Mouse (Mus musculus): ENCODE data around the gene Tmem109. TPM values are rescaled to one million over a fixed set of nuclear protein-coding genes. Genes with fewer than 3 reads are reported as not detected.

The Tmem109 gene
- polyA plus RNA-seq, 1 experiment from 2014 or later = 41.9 TPM

- Histone ChIP-seq H3K9me3 (no peaks in the 10 kb centered on the region), H3K36me3 (no peaks in the 10 kb centered on the region), H3K4me1 (replicated peaks) (no peaks in the 10 kb centered on the region), H3K4me3 (no peak overlapping the region), H3K27me3 (no peaks in the 10 kb centered on the region), H3K4me2 (no peak overlapping the region), H3K9ac (no peak overlapping the region), H3K27ac (replicated peaks) (no peak overlapping the region)
- ATAC-seq (ENCODE audit: low read depth) = no peak
- WGBS = 12% methylated on average over 5 of the region's 5 CpGs
Measured at GRCm38 (mm10) chr19:10831424-10831823, 50.4 kb downstream of the Tmem109 start.

GRCm38 (mm10) chr19:10829436-10830175 lies 52.2 kb downstream of the Tmem109 start, which contains the start of gene Cd6:
Gene Cd6, minus strand, starts transcription at chr19:10830058.
- Histone ChIP-seq H3K9ac (no peak within 1 kb of the TSS), H3K27ac (replicated peaks) (no peak within 1 kb of the TSS), H3K4me2 (no peak within 1 kb of the TSS), H3K27me3 (no peaks in the 10 kb centered on the region), H3K4me3 (no peak within 1 kb of the TSS), H3K36me3 (no peaks in the 10 kb centered on the region), H3K9me3 (no peaks in the 10 kb centered on the region), H3K4me1 (replicated peaks) (no peaks in the 10 kb centered on the region)
- ATAC-seq (ENCODE audit: low read depth) = no peak
- 89% methylated on average over 16 of the region's 16 CpGs for WGBS

GRCm38 (mm10) chr19:10828321-10828720 lies 53.5 kb downstream of the Tmem109 start:
- Histone ChIP-seq H3K36me3 (no peaks in the 10 kb centered on the region), H3K27me3 (no peaks in the 10 kb centered on the region), H3K4me2 (no peak overlapping the region), H3K9ac (no peak overlapping the region), H3K4me3 (no peak overlapping the region), H3K9me3 (no peaks in the 10 kb centered on the region), H3K27ac (replicated peaks) (no peak overlapping the region), H3K4me1 (replicated peaks) (no peaks in the 10 kb centered on the region)
- WGBS = 96% methylated on average over 5 of the region's 5 CpGs
- ATAC-seq (ENCODE audit: low read depth) = no peak

GRCm38 (mm10) chr19:10824061-10824460 lies 57.7 kb downstream of the Tmem109 start:
- 91% methylated on average over 7 of the region's 7 CpGs for WGBS
- no peak overlapping the region for H3K27ac ChIP-seq (replicated peaks)
- H3K4me3 ChIP-seq = no peak overlapping the region
- ATAC-seq (ENCODE audit: low read depth) = no peak
- no peak overlapping the region for H3K9ac ChIP-seq
- H3K36me3 ChIP-seq = no peaks in the 10 kb centered on the region
- no peak overlapping the region for H3K4me2 ChIP-seq
- no peaks in the 10 kb centered on the region for H3K4me1 ChIP-seq (replicated peaks)
- no peaks in the 10 kb centered on the region for H3K9me3 ChIP-seq
- no peaks in the 10 kb centered on the region for H3K27me3 ChIP-seq

- no peak overlapping the region for H3K4me2 ChIP-seq
- no peaks in the 10 kb centered on the region; the same call in 1 of the 2 replicates for H3K4me1 ChIP-seq (replicated peaks)
- H3K36me3 ChIP-seq = no peaks in the 10 kb centered on the region
- H3K27me3 ChIP-seq = no peaks in the 10 kb centered on the region
- 96% methylated on average over 4 of the region's 4 CpGs for WGBS
- no peak overlapping the region for H3K9ac ChIP-seq
- no peak overlapping the region for H3K27ac ChIP-seq (replicated peaks)
- ATAC-seq (ENCODE audit: low read depth) = no peak
- no peak overlapping the region for H3K4me3 ChIP-seq
- H3K9me3 ChIP-seq = no peaks in the 10 kb centered on the region
Measured at GRCm38 (mm10) chr19:10822534-10822933, 59.3 kb downstream of the Tmem109 start.

GRCm38 (mm10) chr19:10821319-10821718 lies 60.5 kb downstream of the Tmem109 start:
- no peaks in the 10 kb centered on the region; the same call in 1 of the 2 replicates for H3K4me1 ChIP-seq (replicated peaks)
- no peak overlapping the region for H3K4me2 ChIP-seq
- ATAC-seq (ENCODE audit: low read depth) = no peak
- H3K9ac ChIP-seq = no peak overlapping the region
- no peaks in the 10 kb centered on the region for H3K9me3 ChIP-seq
- no peak overlapping the region for H3K4me3 ChIP-seq
- H3K36me3 ChIP-seq = no peaks in the 10 kb centered on the region
- WGBS = 57% methylated on average over 7 of the region's 7 CpGs
- no peaks in the 10 kb centered on the region for H3K27me3 ChIP-seq
- no peak overlapping the region for H3K27ac ChIP-seq (replicated peaks)

Other genes with a start within 250 kb of the Tmem109 start
- 0.22 and 0.74 TPM in 2 replicates for gene Vwce, start 247.8 kb downstream of the Tmem109 start, polyA plus RNA-seq (2015; fragmentation: Nextera tagmentation; extraction: Ambion mirVana)
- not detected in 2 replicates for gene Pga5, start 203.9 kb downstream of the Tmem109 start, polyA plus RNA-seq (2015; fragmentation: Nextera tagmentation; extraction: Ambion mirVana)
- 34.2 and 37.6 TPM in 2 replicates for gene Vps37c, start 193.3 kb downstream of the Tmem109 start, polyA plus RNA-seq (2015; fragmentation: Nextera tagmentation; extraction: Ambion mirVana)
- 0.54 and 0.58 TPM in 2 replicates for gene Cd5, start 143.0 kb downstream of the Tmem109 start, polyA plus RNA-seq (2015; fragmentation: Nextera tagmentation; extraction: Ambion mirVana)
- gene Cd6, start 51.9 kb downstream of the Tmem109 start, polyA plus RNA-seq (2015; fragmentation: Nextera tagmentation; extraction: Ambion mirVana) = not detected in 2 replicates
- gene Slc15a3, start 42.3 kb downstream of the Tmem109 start, polyA plus RNA-seq (2015; fragmentation: Nextera tagmentation; extraction: Ambion mirVana) = 0.12 and 0.33 TPM in 2 replicates
- gene Tmem132a, start 12.1 kb downstream of the Tmem109 start, polyA plus RNA-seq (2015; fragmentation: Nextera tagmentation; extraction: Ambion mirVana) = 154 and 169 TPM in 2 replicates
- 37.3 and 41.7 TPM in 2 replicates for gene Prpf19, start 13.2 kb upstream of the Tmem109 start, polyA plus RNA-seq (2015; fragmentation: Nextera tagmentation; extraction: Ambion mirVana)
- not detected in 2 replicates for gene Zp1, start 38.6 kb upstream of the Tmem109 start, polyA plus RNA-seq (2015; fragmentation: Nextera tagmentation; extraction: Ambion mirVana)
- gene Ptgdr2, start 55.2 kb upstream of the Tmem109 start, polyA plus RNA-seq (2015; fragmentation: Nextera tagmentation; extraction: Ambion mirVana) = not detected in 2 replicates
- 14.6 and 15.3 TPM in 2 replicates for gene Ccdc86, start 67.3 kb upstream of the Tmem109 start, polyA plus RNA-seq (2015; fragmentation: Nextera tagmentation; extraction: Ambion mirVana)
- gene Ms4a10, start 92.7 kb upstream of the Tmem109 start, polyA plus RNA-seq (2015; fragmentation: Nextera tagmentation; extraction: Ambion mirVana) = not detected in 2 replicates
- gene Ms4a15, start 111.2 kb upstream of the Tmem109 start, polyA plus RNA-seq (2015; fragmentation: Nextera tagmentation; extraction: Ambion mirVana) = not detected in 2 replicates
- not detected in 2 replicates for gene Ms4a18, start 136.0 kb upstream of the Tmem109 start, polyA plus RNA-seq (2015; fragmentation: Nextera tagmentation; extraction: Ambion mirVana)
- not detected in 2 replicates for gene Ms4a8a, start 199.1 kb upstream of the Tmem109 start, polyA plus RNA-seq (2015; fragmentation: Nextera tagmentation; extraction: Ambion mirVana)
- not detected in 2 replicates for gene 1700017D01Rik, start 248.9 kb upstream of the Tmem109 start, polyA plus RNA-seq (2015; fragmentation: Nextera tagmentation; extraction: Ambion mirVana)